Mouse (Mus musculus) lung, adult 2 months (tissue): Measurements from ENCODE around the gene Cap2.

Experiments used
- CTCF ChIP-seq: fragments of 200-500 bp; IDR thresholded peaks from 2 replicates; pipeline ENCODE4 v1.5.1; 2011; ENCODE audit warnings: mild to moderate bottlenecking, low read length, control low read depth; ENCODE audit not compliant: insufficient read depth
- POLR2A ChIP-seq: fragments of 200-500 bp; IDR thresholded peaks from 2 replicates; pipeline ENCODE4 v1.6.1; 2011; ENCODE audit warnings: low read depth, mild to moderate bottlenecking, control low read depth, low read length, borderline replicate concordance; ENCODE audit errors: extremely low read depth

DNA sequence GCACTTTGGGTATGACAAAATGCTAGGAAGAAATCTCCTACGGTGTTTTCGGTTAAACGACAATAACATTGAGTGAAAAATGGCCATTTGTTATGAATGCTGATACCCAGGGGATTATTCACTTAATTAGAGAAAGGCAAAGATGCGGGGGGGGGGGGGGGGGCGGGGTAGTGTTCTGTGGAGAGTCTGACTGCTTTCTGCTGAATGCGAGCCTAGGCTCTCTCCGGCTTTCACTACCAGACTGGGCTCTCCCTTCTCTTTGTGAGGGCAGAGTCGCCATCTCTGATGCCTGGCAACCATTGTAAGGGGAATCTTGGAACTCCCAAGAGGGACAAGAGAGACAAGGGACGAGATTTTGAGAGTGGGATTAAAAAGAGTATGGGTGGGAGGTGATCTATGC is 43.4 kb downstream of the Cap2 start:
- TF ChIP-seq CTCF (no peak), POLR2A (no peak)
